Mouse (Mus musculus): ENCODE measurements around the gene Dcdc2c.

Gene Dcdc2c

DNA sequence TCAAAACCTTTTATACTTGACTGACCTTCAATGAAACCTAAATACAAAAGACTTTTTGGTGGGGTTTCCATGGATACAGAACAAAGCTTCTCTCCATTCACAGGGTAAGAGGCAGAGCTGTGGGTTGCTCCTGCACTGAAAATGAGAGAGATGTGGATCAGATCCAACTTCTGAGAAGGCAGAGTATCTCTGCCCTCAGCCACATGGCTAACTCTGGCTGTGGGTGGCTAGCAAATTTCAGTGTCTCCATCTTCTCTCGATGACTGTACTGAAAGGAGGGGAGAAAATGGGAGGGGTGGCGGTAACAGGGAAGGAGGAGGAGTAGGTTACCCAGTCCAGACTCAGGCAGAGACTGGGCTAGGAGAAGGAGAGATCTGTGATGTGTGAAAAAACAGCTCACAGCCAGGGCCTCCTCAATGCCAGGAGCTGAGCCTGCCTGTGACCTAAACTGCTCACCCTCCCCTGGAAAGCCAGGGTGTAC, 91.2 kb downstream of the Dcdc2c start:
- in situ Hi-C loops (cut with MboI, MseI), result no loop called here

DNA sequence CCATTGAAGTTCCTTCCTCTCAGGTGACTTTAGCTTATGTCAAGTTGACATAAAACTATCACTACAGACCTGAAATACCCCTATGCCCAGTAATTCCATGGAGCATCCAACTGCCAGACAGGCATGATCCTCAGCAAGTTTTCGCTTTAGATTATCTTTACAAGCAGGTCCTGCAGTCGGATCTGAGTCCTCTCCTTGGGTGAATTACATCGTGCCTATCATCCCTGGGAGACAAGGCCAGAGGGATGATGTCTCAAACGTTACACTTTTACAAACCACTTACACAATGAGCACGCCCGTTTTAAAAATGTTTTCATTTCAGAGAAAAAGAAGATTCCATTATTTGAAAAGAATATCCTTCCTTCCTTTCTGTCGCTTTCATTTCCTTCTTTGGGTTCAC, 91.7 kb downstream of the Dcdc2c start:
- in situ Hi-C loops (cut with MboI, MseI), result no loop called here

DNA sequence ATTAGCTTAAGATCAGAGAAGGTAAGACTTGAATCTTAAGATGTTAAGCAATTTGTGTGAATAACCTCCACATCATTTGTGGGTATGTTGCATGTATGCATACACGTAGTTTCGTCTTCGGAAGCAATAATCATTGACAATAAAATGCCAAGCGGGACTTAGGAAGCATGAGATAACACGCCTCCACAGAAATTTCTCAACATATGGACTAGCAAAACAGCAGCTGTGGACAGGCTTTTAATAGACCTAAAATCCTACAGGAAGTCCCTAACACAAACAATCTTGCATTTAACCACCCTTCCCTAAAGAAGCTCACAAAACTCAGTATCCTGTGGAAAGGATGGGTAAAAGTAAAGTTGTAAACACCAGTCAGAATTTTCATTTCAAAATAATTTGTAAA, 93.4 kb downstream of the Dcdc2c start:
- in situ Hi-C loops (cut with MboI, MseI), result no loop called here

DNA sequence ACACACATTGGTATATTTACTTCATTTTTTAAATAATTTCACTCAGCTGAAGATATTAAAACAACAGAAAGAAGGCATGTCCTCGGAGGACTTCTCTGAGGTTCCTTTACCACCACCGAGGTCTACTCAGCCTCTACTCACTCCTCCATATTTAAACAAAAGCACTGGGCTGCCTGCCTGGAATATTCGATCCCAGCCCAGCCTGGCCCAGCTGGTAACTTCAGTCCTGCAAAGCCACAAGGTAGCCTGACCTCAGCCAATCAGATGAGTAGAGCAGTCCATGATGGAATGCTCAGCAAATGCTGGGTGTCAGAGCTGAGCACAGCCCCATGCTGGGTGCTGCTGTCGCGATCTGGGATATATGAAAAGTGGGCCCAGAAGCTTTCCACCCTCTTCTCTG, 115.7 kb downstream of the Dcdc2c start:
- in situ Hi-C loops (cut with MboI, MseI), result no loop called here

DNA sequence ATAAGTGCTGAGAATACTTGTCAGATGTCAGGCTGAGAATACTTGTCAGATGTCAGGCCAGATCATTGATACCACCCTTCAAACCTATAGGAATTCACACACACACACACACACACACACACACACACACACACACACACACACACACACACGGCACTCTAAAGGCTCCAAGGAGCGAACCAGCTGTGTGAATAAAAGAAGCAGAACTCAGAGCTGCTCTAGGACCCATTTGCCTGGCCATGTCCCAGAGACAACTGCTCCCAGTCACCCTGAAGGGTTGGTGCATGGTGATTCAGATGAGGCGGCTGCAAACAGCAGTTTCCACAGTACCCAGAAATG, 119.5 kb downstream of the Dcdc2c start:
- in situ Hi-C loops (cut with MboI, MseI), result no loop called here

DNA sequence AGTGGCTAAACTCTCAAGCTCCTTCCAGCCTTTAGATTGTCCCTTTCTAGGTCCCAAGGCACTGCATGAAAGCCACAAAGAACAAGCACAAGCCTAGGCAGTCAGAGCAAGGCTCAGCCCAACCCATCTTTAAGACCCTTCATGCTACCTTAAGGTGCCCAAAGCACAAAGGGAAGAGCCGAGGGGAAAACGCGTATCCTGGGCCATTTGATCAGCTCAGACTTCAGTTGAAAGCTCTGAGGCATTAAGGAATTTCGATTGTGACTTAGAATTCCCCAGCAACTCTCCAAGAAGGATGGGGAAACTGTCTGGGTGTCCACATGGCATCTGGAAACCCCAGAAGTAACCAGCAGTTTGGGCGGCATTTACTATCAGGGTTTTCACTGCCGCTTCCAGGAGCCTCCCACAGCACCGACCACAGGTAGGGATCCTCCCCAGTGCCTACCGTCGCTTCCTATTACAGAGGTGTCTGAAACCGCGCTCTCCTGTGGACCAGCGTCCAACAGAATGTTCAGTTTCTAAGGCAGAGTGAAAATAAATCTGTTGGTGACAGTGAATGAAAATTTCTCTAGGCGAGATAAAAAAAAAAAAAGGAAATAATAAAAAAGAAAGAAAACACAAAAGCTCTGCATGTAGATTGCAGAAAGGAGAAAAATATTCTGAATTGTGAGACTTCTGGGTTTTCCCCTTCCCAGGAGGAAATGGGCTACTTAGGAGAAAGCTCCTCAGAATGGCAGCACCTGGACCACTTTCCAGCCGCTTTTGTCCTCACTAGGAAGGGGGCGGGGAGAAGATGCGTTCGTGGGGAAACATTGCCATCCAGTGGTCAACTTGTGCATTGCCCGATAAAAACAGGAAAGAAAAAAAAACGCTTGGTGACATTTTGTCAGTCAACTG, 120.1 kb downstream of the Dcdc2c start:
- in situ Hi-C loops (cut with MboI, MseI), result no loop called here

DNA sequence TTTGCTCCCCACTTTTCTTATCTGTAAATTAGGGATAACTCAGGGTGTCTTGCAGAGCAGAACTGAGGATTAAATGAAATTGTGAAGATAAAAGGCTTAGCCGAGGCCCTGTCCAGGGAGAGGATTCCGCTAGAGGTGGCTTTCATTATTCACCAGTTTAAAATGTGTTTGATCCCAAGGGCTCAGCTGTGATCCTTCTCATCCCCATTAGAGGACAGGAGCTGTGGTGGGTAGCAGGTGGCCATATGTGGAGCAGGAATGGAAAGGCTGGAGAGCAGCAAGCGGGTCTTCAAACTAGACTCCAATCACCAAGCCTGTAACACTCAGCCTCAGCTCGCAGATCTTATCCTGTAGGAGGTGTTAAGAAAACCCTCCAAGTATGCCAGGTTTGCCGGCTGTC, 122.3 kb downstream of the Dcdc2c start:
- in situ Hi-C loops (cut with MboI, MseI), result no loop called here

DNA sequence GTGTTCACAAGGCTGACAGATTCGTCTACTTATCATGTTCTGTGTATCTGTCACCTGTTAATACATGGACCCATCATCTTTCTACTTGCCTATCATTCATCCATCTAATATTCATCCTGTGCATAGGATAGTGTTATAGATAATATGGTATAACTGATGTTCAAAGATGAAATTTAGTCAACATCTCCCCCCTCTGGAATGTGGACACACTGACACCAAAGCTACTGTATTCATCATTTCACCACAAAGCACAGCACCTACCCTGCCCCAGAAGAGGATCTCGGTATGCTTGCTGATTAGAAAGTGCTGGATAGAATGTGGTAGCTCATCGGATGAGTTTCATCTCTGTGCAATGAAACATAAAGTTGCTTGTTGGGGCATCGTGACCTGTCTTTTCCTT, 135.2 kb downstream of the Dcdc2c start:
- in situ Hi-C loops (cut with MboI, MseI), result loop anchor here (5.0 kb wide), 1 partner anchor 1880 kb away; no protein-coding TSS in a partner anchor

DNA sequence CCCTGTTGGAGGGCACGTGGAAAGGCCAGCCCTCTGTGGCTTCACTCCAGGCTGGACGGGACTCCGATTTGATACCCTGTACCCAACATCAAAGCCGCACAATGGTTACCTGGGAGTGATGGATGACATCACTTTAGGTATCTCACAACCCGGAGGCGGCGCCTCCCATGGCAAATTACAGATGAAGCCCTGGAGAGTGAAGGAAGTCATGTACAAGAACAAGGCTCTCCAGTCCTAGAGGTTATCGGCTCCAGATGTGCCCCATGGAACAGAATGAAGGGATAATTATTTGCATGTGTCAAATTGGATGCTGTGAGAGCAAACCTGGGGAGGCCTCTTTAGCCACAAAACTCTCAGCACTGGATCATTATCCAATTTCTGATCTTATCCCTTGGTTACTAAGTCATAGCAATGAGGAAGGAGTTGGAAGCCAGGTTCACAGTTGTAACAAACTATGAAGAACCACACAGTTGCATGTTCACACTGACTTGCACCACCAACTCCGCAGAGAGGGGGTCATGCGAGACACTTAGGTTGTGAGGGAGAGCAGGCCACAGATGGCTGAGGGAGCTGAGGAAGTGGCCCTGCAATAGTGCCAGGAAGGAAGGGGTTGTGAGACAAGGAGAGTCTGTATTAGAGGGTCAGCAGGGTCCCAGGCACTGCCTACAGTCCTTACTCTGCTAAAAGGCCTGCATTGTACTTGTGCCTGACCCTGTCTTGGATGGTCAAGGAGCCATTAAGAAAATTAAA, 144.4 kb downstream of the Dcdc2c start:
- in situ Hi-C loops (cut with MboI, MseI), result no loop called here

DNA sequence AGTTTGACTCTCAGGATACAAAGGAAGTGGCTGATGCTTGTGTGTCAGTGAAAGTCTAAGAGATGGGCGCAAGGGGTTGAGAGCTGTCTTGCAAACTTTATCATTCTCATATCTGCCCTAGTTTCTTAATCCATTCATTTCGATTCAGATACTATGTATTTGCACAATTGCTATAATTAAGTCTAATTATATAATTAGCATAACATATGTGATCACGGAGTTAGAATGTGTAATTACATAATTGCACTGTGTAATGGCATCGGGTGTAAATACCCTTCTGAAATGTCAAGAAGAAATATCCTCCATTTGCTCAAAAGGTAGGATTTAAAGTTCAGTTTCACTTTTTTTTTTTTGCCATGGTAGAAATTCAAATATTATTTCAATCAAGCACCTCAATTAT, 149.9 kb downstream of the Dcdc2c start:
- in situ Hi-C loops (cut with MboI, MseI), result no loop called here

DNA sequence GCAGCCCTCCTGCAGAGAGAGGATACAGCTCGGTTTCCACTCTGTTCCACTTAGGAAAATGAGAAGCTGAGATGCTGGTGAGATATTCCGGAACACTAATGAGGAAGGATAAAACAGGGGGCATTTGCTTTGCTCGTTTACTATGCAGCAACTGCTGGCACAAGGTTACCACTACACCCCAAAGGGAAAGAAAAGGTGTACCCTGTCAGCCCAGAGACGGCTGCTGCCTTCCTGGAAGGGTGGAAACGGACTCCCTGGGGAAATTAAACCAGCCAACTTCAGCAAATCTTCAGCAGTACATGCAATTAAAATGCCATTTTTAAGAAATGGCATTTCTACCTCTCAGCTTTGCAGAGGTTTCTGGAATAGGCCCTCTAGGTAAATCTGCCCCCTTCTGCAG, 150.8 kb downstream of the Dcdc2c start:
- in situ Hi-C loops (cut with MboI, MseI), result no loop called here

DNA sequence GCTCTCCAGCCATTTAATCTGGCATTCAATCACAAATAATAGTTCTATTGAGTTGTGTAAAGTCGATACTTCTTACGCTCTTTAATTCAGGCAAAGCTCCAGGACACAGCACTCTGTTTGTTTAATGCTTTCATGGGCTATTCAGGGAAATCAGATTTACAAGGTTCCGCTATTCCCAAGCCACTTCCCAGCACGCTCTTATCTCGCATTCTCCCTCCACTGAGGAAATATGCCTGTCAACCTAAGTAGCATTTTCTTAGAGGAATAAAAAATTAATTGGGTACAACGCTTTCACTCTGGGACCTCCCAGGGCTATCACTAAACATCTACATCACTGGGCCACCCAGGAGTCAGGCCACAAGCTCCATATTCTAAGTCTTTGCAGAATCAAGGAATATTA, 160.1 kb downstream of the Dcdc2c start:
- in situ Hi-C loops (cut with MboI, MseI), result no loop called here

Data from regulatory T cell (primary cell).